Mouse (Mus musculus): ENCODE data around the gene Fabp2. TPM values are rescaled to one million over a fixed set of nuclear protein-coding genes. Genes with fewer than 3 reads are reported as not detected.

Gene Fabp2
- polyA plus RNA-seq (2012; rRNA removed), result 5.9 and 13.7 TPM in 2 replicates

DNA sequence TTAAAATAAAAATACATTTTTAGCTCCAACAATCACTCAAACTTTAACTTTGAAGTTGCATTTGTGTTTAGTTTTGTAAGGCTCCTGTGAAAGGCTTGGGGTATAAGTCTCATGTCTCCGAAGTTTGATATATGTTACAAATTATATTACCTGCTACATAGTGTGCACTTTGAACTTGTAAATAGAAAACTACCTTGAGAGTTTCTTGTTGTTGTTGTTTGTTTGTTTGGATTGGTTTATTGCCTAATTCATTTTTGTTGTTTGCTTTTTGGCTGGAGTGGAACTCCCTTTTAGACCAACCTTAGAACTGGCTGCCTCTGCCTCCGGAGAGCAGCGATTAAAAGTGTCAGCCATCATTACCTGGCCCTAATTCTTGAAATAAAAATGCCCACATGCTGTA lies at the start of gene Fabp2:
Gene Fabp2, plus strand, starts transcription at position 301 of the 400 bp plus-strand sequence.

DNA sequence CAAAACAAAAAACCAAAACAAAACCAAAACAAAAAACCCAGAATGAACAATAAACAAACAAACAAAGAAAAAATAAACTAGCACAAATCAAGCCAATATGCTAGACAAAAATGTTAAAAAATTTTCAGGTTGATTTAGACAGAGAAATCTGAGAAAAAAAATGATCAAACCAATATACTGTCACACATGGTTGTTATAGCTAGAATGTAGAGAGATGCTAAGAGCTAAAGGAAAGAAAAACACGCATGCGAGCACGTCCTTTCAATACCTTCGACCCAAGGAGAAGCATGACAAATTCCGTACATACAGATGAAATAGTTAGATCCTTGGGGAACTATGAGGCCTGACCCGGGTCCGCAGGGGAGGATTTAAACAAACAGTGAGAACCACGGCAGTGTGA lies 24.4 kb downstream of the Fabp2 start, which contains the start of gene Gm10959:
Gene Gm10959, minus strand, starts transcription at position 101 of the 400 bp plus-strand sequence.

DNA sequence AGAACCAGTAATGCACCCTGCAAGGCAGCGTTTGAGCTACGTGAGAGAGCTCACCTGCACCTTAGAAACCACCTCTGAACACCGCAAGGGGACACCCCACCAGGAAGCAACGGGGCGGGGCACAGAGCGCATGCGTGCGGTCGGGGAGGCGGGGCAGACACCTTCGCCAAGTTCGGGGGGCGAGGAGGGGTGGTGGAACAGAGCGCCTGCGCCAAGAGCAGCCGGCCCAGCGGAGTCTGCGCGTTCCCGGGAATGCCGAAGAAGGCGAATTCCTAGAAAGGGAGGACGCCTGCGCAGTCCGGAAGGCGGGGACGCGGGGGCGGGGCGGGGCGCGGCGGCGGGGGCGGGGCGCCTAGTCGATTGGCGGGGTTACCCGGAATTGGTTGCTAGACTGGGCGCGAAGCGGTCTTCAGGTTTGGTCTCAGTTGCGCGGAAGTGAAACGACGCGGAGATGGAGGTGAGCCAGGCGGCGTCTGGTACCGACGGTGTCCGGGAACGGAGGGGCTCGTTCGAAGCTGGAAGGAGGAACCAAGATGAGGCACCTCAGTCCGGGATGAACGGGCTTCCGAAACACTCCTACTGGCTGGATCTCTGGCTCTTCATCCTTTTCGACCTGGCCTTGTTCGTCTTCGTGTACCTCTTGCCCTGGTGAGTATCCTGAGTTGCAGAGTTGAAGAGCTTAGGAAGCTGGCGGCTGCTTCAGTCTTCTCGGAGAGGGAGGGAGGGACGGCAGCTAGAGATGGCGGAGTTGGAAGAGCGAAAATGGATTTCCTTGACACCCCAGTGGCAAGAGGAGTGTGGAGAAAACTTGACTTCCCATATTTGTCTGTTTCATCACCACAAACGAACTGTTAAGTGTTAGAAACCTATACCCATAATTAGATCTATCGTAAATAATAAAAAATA lies 29.4 kb downstream of the Fabp2 start, which contains the start of gene 1810037I17Rik:
Gene 1810037I17Rik, plus strand, starts transcription at position 195 of the 906 bp plus-strand sequence.

Other genes starting within 250 kb of the Fabp2 start
- 1.4 and 1.5 TPM in 2 replicates for gene Pde5a, start 166.1 kb upstream of the Fabp2 start, polyA plus RNA-seq (2012; rRNA removed)
- not detected in 2 replicates for gene Gm10959, start 24.3 kb downstream of the Fabp2 start, polyA plus RNA-seq (2012; rRNA removed)
- gene 1810037I17Rik, start 29.1 kb downstream of the Fabp2 start, polyA plus RNA-seq (2012; rRNA removed), result 37.0 TPM in 2 replicates
- gene Usp53, start 89.4 kb downstream of the Fabp2 start, polyA plus RNA-seq (2012; rRNA removed), result 1.3 and 1.4 TPM in 2 replicates
- 0.12 TPM in 1 of 2 replicates, not detected in the other for gene Myoz2, start 139.9 kb downstream of the Fabp2 start, polyA plus RNA-seq (2012; rRNA removed)